Mouse (Mus musculus) midbrain, embryonic 14.5 days (tissue): ENCODE results near the gene Rara. TPM values are rescaled to one million over a fixed set of nuclear protein-coding genes. Genes with fewer than 3 reads are reported as not detected.
"Not testable (repeated sequence)": the region's sequence is repeated elsewhere in the genome, so short reads cannot be mapped to it uniquely, and the experiment has no call there.

Experiments used
- ATAC-seq: fragments of 200-750 bp; cut with Nextera tagmentation; 2 replicates; pipeline ENCODE4 v1.8.0; 2017; ENCODE audit warnings: moderate number of reproducible peaks, moderate library complexity; ENCODE audit not compliant: low FRiP score, low TSS enrichment
- DNase-seq: peaks from one replicate; pipeline ENCODE4 v3.0.0-alpha.2; 2015
- H3K27ac ChIP-seq: fragments of 300-500 bp; sonication (generic); replicated peaks from 2 replicates; pipeline ENCODE4 v1.5.1; 2014; ENCODE audit warnings: mild to moderate bottlenecking, low read depth, low read length, moderate library complexity
- H3K27me3 ChIP-seq: fragments of 300-500 bp; sonication (generic); 2 replicates; pipeline ENCODE4 v1.6.1; 2014; ENCODE audit warnings: low read length, control low read depth, mixed read lengths; ENCODE audit not compliant: control insufficient read depth, insufficient read depth
- H3K36me3 ChIP-seq: fragments of 300-500 bp; sonication (generic); 2 replicates; pipeline ENCODE4 v1.6.1; 2014; ENCODE audit warnings: low read length, control low read depth; ENCODE audit not compliant: control insufficient read depth, insufficient read depth
- H3K4me1 ChIP-seq: fragments of 300-500 bp; sonication (generic); 2 replicates; pipeline ENCODE4 v1.6.1; 2014; ENCODE audit warnings: mild to moderate bottlenecking, antibody characterized with exemption, low read length, control low read depth; ENCODE audit not compliant: control insufficient read depth, insufficient read depth
- H3K4me2 ChIP-seq: fragments of 300-500 bp; sonication (generic); 2 replicates; pipeline ENCODE4 v1.6.1; 2014; ENCODE audit warnings: mild to moderate bottlenecking, low read length, moderate library complexity
- H3K4me3 ChIP-seq: fragments of 300-500 bp; sonication (generic); replicated peaks from 2 replicates; pipeline ENCODE4 v1.5.1; 2014; ENCODE audit warnings: low read depth, low read length
- H3K9ac ChIP-seq: fragments of 300-500 bp; sonication (generic); replicated peaks from 2 replicates; pipeline ENCODE4 v1.6.1; 2014; ENCODE audit warnings: mild to moderate bottlenecking, low read length, moderate library complexity
- H3K9me3 ChIP-seq: fragments of 300-500 bp; sonication (generic); 2 replicates; pipeline ENCODE4 v1.6.1; 2016; ENCODE audit warnings: low read length, control low read depth, mixed read lengths; ENCODE audit not compliant: control insufficient read depth
- WGBS: fragments of 180-500 bp; shearing (Covaris S2); extraction: QIAGEN DNeasy Blood & Tissue Kit; methylation state at CpG from one replicate; pipeline ENCODE4 v1.1.7; 2014; 5-methylcytosine and 5-hydroxymethylcytosine counted together
- polyA plus RNA-seq: library from polyadenylated mRNA; unstranded; fragments of >200 nt; fragmentation: Nextera tagmentation; extraction: Ambion mirVana; gene quantifications from 2 replicates; pipeline ENCODE4 v1.2.1, GENCODE M21; 2014

Rara gene
- polyA plus RNA-seq, 1 experiment from 2014 or later = 11.0 TPM

DNA sequence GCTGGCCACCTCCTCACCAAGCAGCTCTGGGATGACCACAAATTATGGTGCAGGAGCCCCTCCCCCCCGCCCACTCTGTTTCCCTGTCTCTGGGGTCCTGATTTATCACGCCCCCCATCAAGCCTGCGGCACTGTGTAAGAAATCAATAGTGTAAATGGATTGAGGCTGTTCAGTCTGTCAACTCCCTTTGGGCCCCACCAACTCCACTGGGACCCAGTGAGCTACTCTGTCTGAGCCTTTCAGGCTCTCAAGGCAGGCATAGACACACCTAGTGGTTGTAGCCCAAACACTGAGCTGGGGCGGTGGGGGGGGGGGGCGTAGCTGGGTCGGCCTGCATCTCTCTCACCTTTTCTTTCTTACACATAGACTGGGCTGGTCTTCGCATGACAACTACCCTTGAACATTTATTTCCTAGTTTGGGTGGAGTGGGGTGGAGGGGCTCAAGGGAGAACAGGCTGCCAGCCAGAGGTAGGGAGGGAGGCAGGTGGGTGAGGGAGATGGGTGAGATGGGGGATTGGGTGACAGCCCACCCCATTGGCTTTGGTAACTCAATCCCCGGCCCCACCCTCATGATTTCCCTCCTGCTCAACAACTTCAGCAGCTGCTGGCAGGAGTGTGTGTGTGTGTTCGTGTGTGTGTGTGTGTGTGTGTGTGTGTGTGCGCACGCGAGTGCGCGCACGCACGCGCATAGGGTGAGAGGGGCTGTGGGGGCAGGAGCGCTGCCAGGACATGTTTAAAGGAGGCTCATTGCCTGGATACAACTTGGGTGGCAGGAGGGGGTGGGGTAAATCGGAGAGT lies 4.9 kb downstream of the Rara start:
- Histone ChIP-seq H3K36me3 (no peaks in the 10 kb centered on the region), H3K4me1 (peaks cover 68% of the 10 kb centered on the region), H3K9me3 (no peaks in the 10 kb centered on the region), H3K4me2 (no peak overlapping the region; the same call in 1 of the 2 replicates), H3K27ac (no peak overlapping the region), H3K9ac (no peak overlapping the region), H3K4me3 (no peak overlapping the region), H3K27me3 (0 out of 2 replicates have a peak, but pooled peaks cover 11% of the 10 kb centered on the region)
- 42% methylated on average over 19 of the region's 19 CpGs for WGBS
- ATAC-seq = no peak
- DNase-seq = peak; percentile 35

- Histone ChIP-seq H3K4me3 (no peak overlapping the region), H3K36me3 (no peaks in the 10 kb centered on the region), H3K9ac (no peak overlapping the region), H3K4me2 (no peak overlapping the region), H3K4me1 (peaks cover 70% of the 10 kb centered on the region), H3K27ac (no peak overlapping the region), H3K27me3 (0 out of 2 replicates have a peak, but pooled peaks cover 11% of the 10 kb centered on the region), H3K9me3 (no peaks in the 10 kb centered on the region)
- no peak for ATAC-seq
- 52% methylated on average over 9 of the region's 9 CpGs for WGBS
- DNase-seq = peak; percentile 31
Measured at GRCm38 (mm10) chr11:98933151-98933550, 5.5 kb downstream of the Rara start.

DNA sequence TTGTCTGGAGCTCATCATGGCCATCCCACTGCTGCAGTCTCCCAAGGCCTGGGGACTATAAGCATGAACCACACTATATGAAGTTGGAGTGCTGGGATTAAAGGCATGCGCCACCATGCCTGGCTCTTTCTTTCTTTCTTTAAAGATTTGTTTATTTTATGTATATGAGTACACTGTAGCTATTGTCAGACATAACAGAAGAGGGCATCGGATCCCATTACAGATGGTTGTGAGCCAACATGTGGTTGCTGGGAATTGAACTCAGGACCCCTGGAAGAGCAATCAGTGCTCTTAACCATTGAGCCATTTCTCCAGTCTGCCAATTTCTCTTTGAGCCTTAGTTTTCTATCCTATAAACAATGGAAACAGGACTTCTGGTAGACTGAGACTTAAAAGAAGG lies 6.2 kb downstream of the Rara start:
- Histone ChIP-seq H3K4me1 (peaks cover 69% of the 10 kb centered on the region), H3K27me3 (0 out of 2 replicates have a peak, but pooled peaks cover 11% of the 10 kb centered on the region)
- not testable (repeated sequence) for H3K36me3 ChIP-seq, H3K9ac ChIP-seq, H3K4me2 ChIP-seq, H3K4me3 ChIP-seq, H3K27ac ChIP-seq, DNase-seq, H3K9me3 ChIP-seq, ATAC-seq
- 88% methylated on average over 2 of the region's 2 CpGs for WGBS

DNA sequence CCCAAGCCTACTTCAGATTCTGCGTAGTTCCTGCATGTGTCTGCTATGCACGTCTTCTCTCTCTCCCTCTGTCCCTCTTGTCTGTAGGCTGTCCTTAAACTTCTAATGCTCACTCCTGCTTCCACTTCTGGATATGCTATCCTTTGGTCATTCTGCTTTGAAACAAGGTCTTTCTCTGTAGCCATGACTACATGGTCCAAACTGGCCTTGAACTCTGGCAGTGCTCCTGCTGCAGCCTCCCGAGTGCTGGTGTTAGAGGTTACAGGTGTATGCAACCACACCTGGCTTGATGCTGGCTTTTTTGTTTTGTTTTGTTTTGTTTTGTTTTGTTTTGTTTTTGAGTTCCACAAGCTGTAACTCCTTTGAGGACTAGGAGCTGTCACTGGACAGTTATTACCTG lies 6.7 kb downstream of the Rara start:
- 0 out of 2 replicates have a peak, but pooled peaks cover 11% of the 10 kb centered on the region for H3K27me3 ChIP-seq
- H3K4me2 ChIP-seq = no peak overlapping the region
- no peak overlapping the region for H3K9ac ChIP-seq
- no peak overlapping the region for H3K27ac ChIP-seq
- no peaks in the 10 kb centered on the region for H3K36me3 ChIP-seq
- no peaks in the 10 kb centered on the region for H3K9me3 ChIP-seq
- H3K4me1 ChIP-seq = peaks cover 64% of the 10 kb centered on the region
- DNase-seq (no peak), ATAC-seq (no peak)
- no peak overlapping the region for H3K4me3 ChIP-seq
- WGBS = 89% methylated on average over 3 of the region's 3 CpGs

GRCm38 (mm10) chr11:98935123-98935522 lies 7.5 kb downstream of the Rara start:
- no peak overlapping the region for H3K4me3 ChIP-seq
- H3K9me3 ChIP-seq = no peaks in the 10 kb centered on the region
- H3K36me3 ChIP-seq = no peaks in the 10 kb centered on the region
- H3K27me3 ChIP-seq = 0 out of 2 replicates have a peak, but pooled peaks cover 11% of the 10 kb centered on the region
- H3K27ac ChIP-seq = no peak overlapping the region
- DNase-seq (no peak), ATAC-seq (no peak)
- H3K9ac ChIP-seq = no peak overlapping the region
- 92% methylated on average over 3 of the region's 3 CpGs for WGBS
- peaks cover 56% of the 10 kb centered on the region for H3K4me1 ChIP-seq
- no peak overlapping the region for H3K4me2 ChIP-seq

GRCm38 (mm10) chr11:98936170-98936569 lies 8.6 kb downstream of the Rara start:
- no peak overlapping the region for H3K27ac ChIP-seq
- 0 out of 2 replicates have a peak overlapping the region, but pooled peaks have one; percentile 54 for H3K4me3 ChIP-seq
- H3K9me3 ChIP-seq = no peaks in the 10 kb centered on the region
- H3K36me3 ChIP-seq = no peaks in the 10 kb centered on the region
- H3K4me2 ChIP-seq = peak overlapping the region; percentile 98
- no peak overlapping the region; the same call in 1 of the 2 replicates for H3K9ac ChIP-seq
- ATAC-seq = no peak
- H3K4me1 ChIP-seq = peaks cover 57% of the 10 kb centered on the region
- 2% methylated on average over 29 of the region's 29 CpGs for WGBS
- H3K27me3 ChIP-seq = 0 out of 2 replicates have a peak, but pooled peaks cover 11% of the 10 kb centered on the region
- peak; percentile 16 for DNase-seq

DNA sequence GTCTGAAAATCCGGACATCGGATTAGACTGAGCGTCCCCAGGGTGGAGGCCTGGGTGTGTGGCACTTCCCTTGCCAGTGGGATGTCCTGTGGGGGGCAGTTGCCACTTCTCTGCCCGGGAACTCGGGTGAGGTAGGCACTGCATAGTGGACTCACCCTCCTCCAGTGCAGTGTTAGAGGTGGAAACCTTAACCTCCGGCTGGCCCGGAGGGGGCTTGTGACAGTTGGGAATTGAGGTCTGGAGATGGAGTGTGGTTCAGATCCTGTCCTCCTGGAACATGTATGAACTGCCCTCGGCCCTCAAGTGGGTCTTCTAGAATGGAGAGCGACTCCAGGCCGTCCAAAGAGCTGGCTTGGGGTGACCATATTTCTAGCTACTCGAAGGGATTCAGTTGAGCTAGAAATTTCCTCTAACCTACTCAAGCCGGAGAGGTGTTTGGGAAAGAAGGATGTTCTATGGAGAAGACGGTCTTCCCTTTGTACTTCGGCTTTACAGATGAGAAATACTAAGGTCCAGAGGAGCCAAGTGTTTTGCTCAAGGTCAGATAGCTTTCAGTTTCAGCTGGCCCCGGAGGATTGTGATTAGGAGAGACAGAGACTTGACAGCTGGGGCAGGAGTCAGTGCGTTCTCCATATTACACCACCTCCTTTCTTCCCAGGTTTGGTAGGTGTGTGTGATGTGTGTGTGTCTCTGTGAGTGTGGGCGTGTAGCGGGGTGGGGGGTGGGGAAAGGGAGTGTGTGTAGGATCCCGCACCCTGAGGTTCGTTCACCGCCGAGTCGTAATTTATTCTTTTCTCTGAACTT lies 9.2 kb downstream of the Rara start:
- Histone ChIP-seq H3K36me3 (no peaks in the 10 kb centered on the region), H3K27ac (no peak overlapping the region), H3K9me3 (no peaks in the 10 kb centered on the region), H3K9ac (peak overlapping the region; percentile 40; the same call in 1 of the 2 replicates), H3K4me3 (peak overlapping the region; percentile 54), H3K4me2 (peak overlapping the region; percentile 98), H3K4me1 (peaks cover 57% of the 10 kb centered on the region), H3K27me3 (0 out of 2 replicates have a peak, but pooled peaks cover 11% of the 10 kb centered on the region)
- ATAC-seq (peak; percentile 8; the same call in 1 of the 2 replicates), DNase-seq (no peak)
- WGBS = 2% methylated on average over 23 of the region's 23 CpGs

- under 1% methylated on average over 37 of the region's 38 CpGs for WGBS
- H3K36me3 ChIP-seq = no peaks in the 10 kb centered on the region
- peak overlapping the region; percentile 54 for H3K4me3 ChIP-seq
- peak overlapping the region; percentile 98 for H3K4me2 ChIP-seq
- ATAC-seq (peak; percentile 81), DNase-seq (peak; percentile 91)
- H3K27ac ChIP-seq = 0 out of 2 replicates have a peak overlapping the region, but pooled peaks have one; percentile 13
- H3K27me3 ChIP-seq = 0 out of 2 replicates have a peak, but pooled peaks cover 11% of the 10 kb centered on the region
- H3K4me1 ChIP-seq = peaks cover 54% of the 10 kb centered on the region
- no peaks in the 10 kb centered on the region for H3K9me3 ChIP-seq
- peak overlapping the region; percentile 51 for H3K9ac ChIP-seq
Measured at GRCm38 (mm10) chr11:98937410-98937913, 9.8 kb downstream of the Rara start.
